Mouse (Mus musculus) layer of hippocampus, adult 18-20 months (tissue): Measurements from ENCODE around the gene Phf21a. TPM values are rescaled to one million over a fixed set of nuclear protein-coding genes. Genes with fewer than 3 reads are reported as not detected.

Source experiments
- DNase-seq, 2 experiments: peaks; one replicate each; pipeline ENCODE4 v3.0.0; 2022; ENCODE audit warnings: low spot score in 2 of 2
- total RNA-seq, 2 experiments: library from RNA; stranded (reverse); gene quantifications; 2 replicates each; pipeline ENCODE4 v1.2.3; 2021

Phf21a gene
- total RNA-seq, 2 experiments from 2014 or later = 145 to 150 TPM

DNA sequence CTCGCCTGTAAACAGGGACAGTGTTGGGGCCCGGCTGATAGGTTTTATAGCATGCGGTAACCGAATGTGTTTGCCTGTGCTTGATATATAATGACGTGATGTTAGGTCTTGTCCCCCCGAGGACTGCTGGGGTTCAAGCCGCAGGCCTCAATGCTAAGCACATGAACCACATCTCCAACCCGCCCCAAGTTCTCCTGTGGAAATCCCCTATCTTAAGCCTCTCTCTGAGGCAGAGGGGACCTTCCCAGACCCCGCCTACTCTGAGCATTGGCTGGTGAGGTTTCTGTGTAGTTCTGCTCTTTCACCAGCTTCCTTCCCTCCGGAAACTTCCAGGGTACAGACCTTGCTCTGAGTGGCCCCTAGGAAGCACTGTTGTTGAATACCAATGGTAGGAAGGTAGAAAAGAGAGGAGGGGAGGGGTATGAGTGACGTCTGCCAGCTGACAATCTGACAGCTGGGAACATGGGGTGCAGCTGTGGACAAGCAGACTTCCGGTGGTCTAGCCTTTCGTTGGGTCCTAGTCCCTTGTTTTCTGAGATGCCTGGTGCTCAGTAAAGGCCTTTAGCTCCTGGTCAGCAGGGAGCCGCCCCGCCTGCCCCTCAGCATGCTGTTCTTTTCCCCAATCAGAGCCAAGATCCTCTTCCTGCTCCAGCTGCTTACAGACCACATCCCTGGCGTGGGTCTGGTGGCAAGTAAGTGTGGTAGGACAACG is 287.0 kb downstream of the Phf21a start:
- DNase-seq = no peak

DNA sequence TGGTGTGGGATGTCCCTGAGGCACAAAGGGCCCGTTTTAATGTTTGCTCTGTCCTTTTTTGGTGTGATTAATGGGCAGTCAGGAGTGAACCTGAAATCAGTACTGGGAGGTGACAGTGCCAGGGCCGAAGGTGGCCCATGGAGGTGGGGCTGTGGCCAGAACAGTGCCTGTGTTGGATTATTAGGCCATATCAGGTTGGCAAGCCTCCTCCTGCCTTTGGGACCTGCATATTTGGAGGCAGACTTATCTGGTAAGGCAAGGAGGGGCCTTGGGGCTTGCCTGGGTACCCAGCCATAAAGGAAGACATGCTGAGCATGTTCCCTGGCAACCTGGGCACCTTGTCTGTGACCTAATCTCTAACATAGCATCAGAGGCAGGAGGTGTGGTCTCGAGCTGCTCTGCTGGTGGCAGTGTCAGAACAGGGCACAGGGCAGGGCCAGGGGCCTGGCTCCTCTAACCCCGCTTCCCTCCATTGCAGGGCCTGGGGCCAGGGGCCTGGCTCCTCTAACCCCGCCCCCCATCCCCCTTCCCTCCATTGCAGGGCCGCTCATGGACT is 287.7 kb downstream of the Phf21a start:
- no peak for DNase-seq

DNA sequence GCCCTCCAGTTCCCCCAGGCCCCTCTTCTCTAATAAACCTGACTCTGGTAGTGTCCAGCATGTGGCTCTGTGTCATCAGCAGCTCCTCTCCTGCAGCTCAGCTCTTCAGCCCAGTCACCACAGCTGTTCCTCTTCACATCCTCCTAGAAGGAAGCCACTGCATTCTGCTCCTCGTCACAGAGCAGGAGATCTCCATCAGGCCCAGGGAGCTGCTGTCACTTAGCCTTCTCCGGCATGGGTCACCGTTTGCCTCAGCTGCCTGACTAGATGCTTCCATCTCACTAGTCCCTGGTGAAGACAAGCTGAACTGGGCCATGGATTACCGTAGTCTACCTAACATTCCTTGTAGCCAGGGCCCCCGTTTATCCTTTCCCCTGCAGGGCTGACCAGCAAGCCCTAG is 288.2 kb downstream of the Phf21a start:
- no peak for DNase-seq

DNA sequence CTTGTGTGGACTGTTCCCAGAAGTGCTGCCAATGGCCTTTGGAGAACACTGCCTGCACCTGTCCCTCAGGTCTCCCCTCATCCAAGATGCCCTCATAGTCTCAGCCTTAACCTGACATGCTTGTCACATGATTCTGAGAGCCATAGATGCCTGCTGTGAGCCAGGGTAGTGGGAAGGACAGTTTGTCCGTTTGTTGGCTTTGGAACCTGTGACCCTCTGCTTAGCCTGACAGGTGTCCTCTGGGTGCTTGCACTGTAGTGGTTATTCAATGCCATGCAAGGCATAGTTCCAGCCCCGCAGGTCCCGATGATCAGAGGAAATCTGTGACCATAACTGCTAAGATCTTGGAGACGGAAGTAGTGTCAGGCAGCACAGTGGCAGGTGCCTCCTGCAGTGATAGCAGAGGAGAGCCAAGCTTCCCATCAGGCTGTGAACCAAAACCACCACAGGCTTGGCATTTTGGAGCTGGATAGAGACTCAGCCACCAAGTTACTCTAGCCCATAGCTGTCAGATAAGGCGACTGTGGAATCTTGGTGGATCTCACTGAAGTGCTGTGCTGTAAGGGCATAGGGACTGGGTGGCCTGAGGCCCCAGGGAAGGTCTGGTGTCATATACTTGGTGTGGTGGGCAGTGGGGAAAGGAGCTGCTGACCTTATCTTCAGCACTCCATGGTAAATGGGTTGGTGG is 289.1 kb downstream of the Phf21a start, which contains the start of gene 1700029I15Rik:
1700029I15Rik (plus strand) TSS at position 638 of the 688 bp plus-strand sequence.
- no peak for DNase-seq

DNA sequence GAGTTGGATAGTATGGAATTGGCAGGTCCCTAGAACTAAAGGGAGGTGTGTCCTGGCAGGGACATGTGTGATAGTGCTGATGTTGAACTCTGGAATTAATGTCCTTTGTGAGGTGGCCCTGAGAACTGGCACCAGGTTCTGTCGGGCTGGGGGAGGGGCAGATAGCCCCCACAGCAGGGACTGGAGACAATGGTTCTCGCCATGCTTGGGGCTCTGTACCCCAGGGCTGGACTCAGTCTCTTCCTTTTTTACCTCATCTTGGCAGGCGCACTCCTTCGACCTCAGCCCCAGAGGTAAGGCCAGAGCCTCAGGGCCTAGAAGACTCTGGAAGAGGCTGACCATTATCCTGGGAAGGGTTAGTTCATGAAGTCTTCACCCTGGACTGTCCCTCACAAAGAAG is 289.8 kb downstream of the Phf21a start:
- DNase-seq = no peak

DNA sequence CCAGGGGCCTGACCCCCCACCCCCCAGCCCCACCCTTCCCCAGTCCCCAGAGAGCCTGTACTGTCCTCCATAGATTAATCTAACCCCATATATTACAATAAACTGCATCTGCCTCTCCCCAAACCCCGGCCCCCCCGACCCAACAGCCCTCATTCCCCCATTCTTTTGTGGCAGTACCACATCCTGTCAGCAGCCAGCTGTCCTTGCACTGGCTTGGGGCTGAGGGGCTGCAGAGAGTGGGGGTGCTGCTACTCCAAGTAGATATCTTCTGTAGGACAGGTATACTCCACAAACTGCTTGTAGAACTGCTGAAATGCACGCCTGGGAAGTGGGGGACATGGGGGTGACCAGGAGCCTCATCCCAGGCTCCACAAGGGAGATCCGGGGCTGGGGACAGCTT is 291.2 kb downstream of the Phf21a start:
- no peak for DNase-seq

DNA sequence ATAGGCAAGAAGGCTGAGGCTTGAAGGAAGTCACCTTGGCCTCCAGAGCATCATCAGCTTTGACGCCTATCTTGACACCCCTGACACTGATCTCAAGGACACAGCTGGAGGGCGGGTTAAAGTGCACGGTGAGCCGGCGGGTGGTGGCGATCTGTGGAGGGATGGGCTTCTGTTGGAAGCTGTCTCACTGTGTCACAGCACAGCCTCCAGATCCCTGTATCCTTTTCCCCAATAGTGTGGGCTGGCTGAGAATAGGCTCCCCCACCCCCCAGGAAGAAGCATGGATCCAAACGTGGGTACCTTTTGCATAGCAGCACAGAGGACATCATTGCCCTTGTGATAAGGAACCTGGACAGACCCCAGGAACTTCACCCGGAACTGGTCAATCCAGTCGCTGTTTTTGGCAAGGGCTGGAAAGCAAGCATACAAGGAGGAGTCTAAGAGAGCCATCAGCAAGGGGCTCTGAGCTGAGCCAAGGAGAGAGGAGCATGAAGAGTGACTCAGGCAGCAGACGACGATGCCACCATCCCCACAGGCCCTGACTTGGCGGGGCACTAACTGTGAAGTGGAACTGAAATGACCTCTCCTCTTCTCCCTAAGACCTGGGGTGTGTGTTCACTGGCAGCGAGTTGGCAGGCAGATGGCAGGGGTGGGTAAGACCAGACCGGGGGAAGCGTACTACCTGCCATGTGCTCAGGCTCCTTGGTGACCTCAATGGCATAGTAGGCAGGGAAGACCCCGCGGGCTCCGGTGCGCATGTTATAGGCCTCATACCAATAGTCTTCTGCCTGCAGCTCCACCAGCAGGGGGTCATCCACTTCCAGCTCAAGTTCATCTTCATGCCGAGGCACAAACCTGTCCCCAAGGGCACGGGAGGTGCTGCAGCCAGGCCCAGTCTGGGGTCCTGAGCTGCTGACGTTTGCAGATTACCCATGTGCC is 292.5 kb downstream of the Phf21a start:
- DNase-seq = no peak

DNA sequence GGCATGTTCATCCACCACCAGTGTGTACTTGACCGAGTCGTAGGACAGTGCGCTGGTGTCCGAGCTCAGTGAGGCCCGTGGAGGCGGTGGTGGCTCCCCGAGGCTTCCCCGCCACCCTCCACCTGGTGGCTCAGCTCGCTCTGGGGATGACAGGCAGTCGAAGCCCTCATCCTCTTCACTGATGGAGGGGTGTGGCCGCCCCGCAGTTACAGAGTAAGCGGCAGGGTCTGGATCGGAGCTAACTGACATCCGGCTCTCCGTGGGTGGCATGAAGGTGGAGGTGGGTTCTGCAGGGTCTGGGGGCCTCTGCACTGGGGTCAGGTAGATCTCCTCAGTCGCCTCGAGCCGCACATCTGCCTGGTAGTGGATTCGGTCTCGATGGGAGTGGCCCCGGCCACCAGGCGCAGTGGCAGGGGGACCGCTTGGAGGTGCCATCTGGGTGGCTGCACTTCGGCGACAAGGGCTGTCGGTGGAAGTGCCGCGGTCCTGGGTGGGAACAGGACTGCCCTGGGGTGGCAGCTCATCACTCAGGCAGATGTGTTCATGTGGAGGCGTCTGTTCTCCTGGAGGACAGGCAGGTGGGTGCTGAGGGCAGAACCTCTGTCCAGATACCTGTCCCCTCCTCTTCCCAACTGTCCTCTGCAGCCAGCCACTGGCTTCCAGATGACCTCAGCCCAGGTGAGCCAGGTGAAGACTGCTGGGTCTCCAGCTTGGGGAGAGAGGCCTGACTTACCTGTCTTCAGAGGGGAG is 294.1 kb downstream of the Phf21a start:
- DNase-seq = no peak

DNA sequence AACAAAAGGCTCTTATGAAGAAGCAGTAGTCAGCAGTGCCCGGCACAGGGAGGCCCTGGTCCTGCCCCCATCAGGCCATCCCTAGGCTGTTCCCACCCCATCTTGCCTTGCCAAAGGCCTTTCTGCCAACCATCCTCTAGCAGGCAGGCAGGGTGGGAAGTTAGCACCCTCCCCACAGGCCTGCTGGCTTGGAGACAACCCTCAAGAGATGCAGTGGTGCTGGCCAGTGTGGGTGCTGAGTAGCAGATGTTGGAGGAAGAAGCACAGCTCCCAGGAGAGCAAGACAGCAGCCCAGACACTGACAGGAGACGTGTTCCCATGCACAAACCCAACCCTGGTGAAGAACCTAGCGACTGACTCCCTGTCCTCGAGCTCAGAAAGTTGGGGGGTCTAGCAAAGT is 294.7 kb downstream of the Phf21a start:
- DNase-seq = peak; percentile 45 to 74

DNA sequence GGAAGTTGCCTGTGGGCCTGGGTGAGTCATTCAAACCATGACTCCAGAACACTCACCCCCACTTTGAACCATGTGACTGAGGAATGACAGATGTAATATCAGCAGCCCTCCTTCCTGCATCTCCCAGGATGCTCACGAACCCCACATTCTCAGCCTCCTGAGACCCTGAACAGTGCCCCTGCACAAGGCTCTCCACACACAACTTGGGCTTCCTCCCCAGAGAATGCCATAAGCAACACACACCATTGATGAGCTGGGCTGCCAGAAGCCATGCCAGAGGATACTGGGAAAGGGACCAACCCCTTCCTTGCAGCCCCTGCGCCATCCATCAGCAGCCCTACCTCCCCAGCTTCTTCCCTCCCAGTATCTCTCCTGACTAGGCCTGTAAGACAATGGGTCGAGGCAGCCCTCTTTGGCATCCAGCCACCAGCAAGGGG is 295.2 kb downstream of the Phf21a start:
- DNase-seq = peak in 1 of 2 experiments; percentile 67

DNA sequence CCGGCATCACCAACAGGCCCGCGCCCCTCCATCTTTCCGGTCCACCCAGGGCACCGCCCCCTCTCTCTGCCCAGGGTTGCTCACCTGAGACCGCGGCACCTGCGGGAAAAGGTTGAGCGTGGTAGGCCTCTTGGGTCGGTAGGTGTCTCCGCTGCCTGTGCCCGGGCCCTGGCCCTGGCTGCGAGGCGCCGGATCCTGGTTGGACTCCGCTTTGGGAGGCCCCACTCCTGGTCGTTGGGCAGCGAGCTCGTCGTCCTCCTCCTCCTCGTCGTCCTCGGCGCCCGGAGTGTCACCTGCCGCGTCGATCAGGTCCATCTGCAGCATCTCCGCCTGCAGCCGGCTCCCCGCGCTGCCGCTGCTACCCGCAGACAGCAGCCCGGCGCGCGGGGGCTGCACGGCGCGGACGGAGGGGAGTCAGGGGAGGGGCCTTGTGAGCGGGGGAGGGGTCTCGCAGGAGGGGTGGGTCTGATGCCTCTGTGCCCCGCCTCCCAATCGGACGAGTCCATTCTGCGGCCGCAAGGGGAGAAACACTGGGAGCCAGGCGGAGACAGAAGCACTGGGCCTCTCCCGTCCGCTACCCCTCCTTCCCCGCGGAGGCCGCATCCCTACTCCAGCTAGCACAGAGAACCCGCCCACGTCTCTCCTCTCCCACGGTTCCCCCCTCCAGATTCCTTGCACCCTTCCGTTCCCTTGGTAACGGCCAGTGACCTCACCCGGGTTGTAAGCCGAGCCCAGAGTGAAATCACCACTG is 296.1 kb downstream of the Phf21a start:
- peak; percentile 93 to 95 for DNase-seq

DNA sequence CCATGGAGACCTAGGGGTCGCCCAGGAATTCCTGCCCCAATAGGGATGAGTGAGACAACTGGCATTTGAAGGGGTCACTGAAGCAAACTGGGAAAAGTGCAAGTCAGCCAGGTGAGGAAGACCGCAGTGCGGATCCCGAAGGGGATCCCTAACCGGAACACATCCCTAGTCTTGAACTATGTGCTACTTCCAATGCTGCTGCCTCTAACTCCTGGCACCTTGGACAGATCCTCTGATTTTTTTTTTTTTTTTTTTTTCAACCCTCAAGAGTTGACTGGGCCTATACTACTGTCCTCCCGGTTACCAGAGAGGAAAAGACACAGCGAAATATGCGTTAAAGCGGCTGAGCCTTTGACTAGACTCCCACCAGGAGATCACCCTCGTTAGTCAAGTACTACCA is 296.7 kb downstream of the Phf21a start:
- no peak for DNase-seq

DNA sequence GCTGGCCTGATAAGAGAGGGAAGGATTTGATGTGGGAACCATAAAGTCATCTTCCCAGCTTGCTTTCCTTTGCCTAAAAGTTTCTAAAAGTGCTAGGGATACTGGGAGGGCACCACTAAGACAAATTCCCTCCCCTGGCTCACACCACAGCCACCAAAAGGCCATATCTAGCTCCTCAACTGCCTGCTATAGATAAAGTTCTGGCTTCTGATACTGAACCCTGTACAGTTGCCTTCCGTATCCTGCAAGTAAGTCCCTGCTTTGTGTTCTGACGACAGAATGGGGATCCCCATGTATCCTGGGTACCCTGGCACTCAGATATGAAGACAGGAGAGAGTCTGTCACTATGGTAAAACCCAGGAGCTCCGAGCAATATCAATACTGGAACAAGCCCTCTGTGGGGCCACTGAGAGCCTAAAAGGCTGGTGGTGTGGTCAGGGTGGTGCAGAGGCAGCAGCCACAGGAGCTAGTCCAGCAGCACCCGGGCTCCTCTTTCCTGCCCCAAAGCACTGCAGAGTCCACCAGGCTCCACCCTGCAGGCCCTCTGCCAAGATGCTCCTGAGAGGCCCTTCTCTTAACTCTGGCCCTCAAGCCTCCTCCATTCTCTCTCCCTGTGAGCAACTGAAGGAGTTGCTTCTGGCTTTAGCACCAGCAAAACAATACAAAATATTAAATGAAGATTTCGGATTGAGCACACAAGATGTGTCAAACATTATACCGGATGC is 297.5 kb downstream of the Phf21a start:
- DNase-seq = no peak

DNA sequence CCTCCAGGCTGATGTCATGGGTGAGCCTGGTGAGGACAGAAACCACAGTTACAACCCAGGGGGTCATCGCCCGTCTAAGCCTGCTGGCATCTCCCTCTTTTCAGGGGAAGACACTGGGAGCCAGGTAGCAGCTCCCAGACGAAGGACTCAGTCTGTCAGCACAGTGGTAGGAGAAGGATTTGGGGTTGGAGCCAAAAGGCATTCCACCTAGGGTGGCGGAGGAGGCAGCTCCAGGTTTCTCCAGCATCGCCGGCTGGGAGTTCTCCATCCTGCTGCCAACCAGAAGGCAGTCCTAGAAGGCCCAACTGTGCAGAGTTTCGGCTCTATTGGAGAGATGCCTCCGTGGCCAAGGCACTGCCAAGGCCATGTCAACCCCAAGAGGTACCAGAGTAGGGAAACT is 298.2 kb downstream of the Phf21a start:
- DNase-seq = peak in 1 of 2 experiments; percentile 57

DNA sequence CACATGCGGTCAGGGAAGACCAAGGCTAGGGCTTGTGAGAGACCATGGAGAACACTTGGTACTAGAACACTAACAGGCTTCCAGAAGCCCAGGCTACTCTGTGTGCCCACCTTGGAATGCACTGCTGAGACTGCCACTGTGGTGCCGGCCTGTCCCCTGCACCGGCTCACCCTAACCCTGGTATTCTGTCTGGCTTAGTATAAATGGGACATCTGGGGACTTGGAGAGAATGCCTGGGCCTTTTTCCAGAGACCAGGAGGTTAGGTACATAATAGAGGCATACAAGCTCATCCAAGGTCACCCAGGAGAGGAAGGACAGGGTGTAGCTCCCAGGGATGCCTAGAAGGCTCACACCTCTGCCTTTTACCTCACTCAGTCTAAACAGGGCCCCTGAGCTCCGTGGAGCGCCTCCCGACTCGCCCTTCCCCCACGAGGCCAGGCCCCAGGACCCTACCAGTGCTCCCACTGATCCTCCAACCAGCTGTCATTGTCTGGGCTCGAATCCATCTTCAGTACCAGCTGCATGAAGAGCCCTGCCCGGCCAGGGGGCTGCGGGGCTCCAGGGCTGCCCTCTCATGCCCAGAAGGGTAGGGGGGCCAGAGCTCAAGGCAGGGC is 298.9 kb downstream of the Phf21a start:
- DNase-seq = no peak

DNA sequence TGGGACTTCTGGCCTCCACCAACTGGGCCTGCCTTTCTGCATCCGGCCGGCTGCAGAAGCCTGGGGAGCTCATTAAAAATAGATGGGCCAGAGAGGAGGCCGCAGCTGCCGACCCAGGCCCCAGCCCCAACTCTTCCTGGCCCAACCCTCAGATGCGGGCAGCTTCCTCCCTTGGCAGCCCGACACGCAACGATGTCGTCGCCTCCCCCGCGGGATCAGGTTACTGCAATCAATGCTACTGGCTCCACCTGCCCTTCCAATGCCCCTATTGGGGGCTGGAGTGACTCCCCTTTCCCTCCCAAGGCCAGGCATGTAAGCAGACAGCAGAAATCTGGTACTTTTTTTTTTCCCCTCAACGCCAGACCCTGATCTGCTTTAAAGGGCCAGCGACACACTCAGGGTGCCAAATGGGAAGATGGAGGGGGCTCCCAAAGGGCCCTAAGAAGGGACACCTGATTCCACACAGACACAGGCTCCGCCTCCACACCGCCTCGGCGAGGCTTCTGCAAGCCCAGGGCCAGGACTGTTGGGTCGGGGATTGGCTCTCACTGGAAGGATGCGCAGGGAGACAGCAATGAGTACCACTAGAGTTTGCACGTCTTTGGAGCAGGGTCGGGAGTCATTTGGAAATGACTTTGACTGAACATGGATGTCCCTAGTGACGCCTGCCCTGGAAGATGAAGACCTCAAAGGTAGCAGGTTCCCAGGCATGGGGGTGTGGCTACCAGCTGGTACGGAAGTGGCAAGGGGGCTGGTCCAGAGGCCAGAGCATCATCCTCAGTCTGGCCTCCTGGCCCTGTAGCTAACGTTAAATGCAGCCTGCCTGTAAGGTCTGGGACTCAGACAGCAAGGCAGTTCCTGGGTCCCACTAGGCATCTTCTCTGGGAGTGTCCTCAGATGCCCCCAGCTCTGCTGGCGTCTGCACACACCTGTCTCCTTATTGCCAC is 299.7 kb downstream of the Phf21a start:
- DNase-seq = no peak

DNA sequence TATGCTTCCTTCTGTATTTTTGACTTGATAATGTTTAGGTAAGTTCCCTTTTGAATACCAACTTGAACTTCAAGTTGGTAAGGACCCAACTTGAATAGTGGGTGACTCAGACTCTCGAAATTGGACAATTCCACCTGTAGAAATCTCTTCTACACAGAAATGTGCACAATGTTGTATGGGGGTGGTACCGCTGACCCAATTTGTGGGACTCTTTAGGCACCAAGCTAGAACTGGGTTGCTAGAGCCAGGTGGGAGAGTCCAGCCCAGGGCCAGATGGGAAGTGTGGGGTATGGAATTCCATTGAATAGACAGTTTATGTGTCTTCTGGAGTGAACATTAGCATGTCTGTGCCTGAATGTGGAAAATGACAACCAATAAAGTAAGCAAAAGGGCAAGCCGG is 302.6 kb downstream of the Phf21a start:
- DNase-seq = no peak

DNA sequence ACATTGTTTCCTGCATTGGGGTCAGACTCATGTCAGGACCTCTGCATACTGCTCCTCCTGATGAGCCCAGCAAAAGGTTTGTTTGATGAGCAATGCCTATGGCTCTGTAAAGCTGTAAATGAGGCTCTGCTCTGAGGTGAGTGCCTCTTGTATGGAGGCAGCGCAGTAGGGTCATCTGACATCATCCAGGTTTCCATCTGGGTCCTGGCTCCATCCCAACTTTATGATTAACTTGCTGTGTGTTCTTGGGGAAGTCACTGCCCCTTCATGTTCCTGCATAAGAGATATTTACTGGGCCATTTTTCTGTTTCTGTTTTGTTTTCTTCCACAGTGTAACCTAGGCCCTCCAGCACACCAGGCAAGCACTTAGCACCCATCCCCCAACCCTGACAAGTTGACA is 304.5 kb downstream of the Phf21a start:
- DNase-seq = no peak
